Mouse (Mus musculus): ENCODE results near the gene Noxa1. TPM values are rescaled to one million over a fixed set of nuclear protein-coding genes. Genes with fewer than 3 reads are reported as not detected.

Gene Noxa1
- polyA plus RNA-seq (2014; fragmentation: Nextera tagmentation; extraction: Ambion mirVana): 0.29 TPM in 1 of 2 replicates, not detected in the other

DNA sequence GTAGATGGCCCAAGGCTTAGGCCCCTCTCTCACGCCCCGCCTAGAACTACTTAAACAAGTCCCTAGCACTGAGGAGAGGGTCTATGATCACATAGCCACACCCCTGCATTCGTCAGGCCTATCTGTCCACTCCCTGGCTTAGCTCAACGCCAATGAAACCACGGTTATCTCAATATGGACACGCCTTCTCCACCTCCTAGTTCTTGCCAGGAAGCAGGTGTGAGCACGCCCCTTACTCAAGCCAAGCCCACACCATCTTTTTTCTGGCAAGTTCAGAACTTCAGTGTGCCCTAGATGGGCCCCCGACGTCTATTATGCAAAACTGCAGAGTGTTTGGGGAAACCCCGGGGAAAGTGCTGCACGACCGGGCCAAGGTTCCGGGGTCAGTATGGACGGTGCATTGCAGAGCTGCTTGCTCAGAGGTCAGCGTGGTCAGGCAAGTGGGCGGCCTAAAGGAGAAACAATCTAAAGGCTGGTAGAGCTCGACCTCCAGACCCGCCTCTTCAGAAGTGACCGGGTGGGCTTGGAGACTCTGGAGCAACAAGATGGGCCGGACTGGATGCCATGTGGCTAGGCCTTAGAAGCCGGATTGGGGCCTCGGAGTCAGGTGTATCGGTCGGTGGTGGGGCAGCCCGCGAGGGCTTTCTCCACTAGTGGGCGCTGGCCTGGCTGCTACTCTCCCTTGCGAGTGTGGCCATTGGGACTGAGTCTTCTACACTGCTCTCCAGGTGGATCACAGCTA is at the start of gene Noxa1:
TSS of gene Noxa1 (minus strand) at position 41 of the 742 bp plus-strand sequence.
- ATAC-seq (ENCODE audit: insufficient read depth, low FRiP score, low TSS enrichment): 0 out of 2 replicates have a peak, but pooled peaks have one; percentile 26
- Histone ChIP-seq H3K9me3 (ENCODE audit: control insufficient read depth, low read length) (no peaks in the 10 kb centered on the region), H3K9ac (ENCODE audit: low read length) (no peak within 1 kb of the TSS), H3K36me3 (ENCODE audit: control insufficient read depth, insufficient read depth, low read length) (no peaks in the 10 kb centered on the region), H3K4me2 (ENCODE audit: low read depth) (peak within 1 kb of the TSS; percentile 32), H3K27me3 (ENCODE audit: control insufficient read depth, insufficient read depth, low read length) (no peaks in the 10 kb centered on the region; the same call in 1 of the 2 replicates), H3K4me3 (ENCODE audit: low read depth, low read length) (no peak within 1 kb of the TSS), H3K4me1 (ENCODE audit: control insufficient read depth, insufficient read depth, low read length) (peaks cover 3% of the 10 kb centered on the region; the same call in 1 of the 2 replicates), H3K27ac (ENCODE audit: low read depth, low read length) (no peak within 1 kb of the TSS)
- DNase-seq (ENCODE audit: low spot score): peak; percentile 20
- WGBS: 43% methylated on average over 28 of the region's 28 CpGs

DNA sequence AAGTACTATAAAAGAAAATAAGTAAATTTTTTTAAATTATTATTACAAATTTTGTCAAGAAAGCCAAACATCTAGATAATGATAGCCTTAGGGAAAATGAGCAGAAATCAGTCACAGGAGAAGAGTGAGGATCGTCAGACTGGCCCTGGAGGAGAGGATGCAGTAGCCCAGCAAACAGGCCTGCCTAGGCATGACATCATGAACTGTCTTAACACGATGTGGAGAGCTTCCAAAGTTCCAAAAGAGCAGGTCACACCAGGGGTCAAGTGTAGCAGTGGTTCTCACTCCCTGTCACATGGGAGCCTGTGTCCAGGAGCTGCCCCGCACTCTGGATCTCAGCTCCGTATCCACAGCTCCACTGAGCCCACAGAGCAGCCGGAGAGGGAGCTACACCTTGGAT is 47.0 kb upstream of the Noxa1 start:
- Histone ChIP-seq H3K27ac (ENCODE audit: low read depth, low read length) (no peak overlapping the region), H3K4me1 (ENCODE audit: control insufficient read depth, insufficient read depth, low read length) (no peaks in the 10 kb centered on the region), H3K9ac (ENCODE audit: low read length) (no peak overlapping the region), H3K4me3 (ENCODE audit: low read depth, low read length) (no peak overlapping the region), H3K36me3 (ENCODE audit: control insufficient read depth, insufficient read depth, low read length) (no peaks in the 10 kb centered on the region), H3K9me3 (ENCODE audit: control insufficient read depth, low read length) (no peaks in the 10 kb centered on the region), H3K27me3 (ENCODE audit: control insufficient read depth, insufficient read depth, low read length) (no peaks in the 10 kb centered on the region), H3K4me2 (ENCODE audit: low read depth) (no peak overlapping the region)
- no peak for DNase-seq (ENCODE audit: low spot score)
- WGBS: 87% methylated on average over 5 of the region's 5 CpGs
- no peak for ATAC-seq (ENCODE audit: insufficient read depth, low FRiP score, low TSS enrichment)

DNA sequence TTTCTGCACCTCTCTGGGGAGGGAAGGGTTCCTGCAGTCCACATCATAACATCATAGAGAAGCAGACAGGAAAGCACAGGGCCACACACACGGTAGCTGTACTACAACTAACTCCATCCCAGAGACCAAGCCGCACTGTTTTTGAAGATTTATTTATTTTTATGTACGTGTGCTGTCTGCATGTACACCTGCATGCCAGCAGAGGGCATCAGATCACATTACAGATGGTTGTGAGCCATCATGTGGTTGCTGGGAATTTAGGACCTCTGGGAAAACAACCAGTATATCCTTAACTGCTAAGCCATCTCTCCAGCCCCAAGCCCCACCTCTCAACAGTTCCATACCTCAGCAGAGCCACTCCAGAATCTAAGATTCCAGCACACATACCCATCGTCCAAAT is 46.2 kb upstream of the Noxa1 start:
- ATAC-seq (ENCODE audit: insufficient read depth, low FRiP score, low TSS enrichment) (no peak), DNase-seq (ENCODE audit: low spot score) (no peak)
- H3K9ac ChIP-seq (ENCODE audit: low read length): no peak overlapping the region
- H3K4me3 ChIP-seq (ENCODE audit: low read depth, low read length): no peak overlapping the region
- no peaks in the 10 kb centered on the region for H3K9me3 ChIP-seq (ENCODE audit: control insufficient read depth, low read length)
- 69% methylated on average over 4 of the region's 4 CpGs for WGBS
- no peaks in the 10 kb centered on the region for H3K4me1 ChIP-seq (ENCODE audit: control insufficient read depth, insufficient read depth, low read length)
- H3K36me3 ChIP-seq (ENCODE audit: control insufficient read depth, insufficient read depth, low read length): no peaks in the 10 kb centered on the region
- H3K27ac ChIP-seq (ENCODE audit: low read depth, low read length): no peak overlapping the region
- H3K4me2 ChIP-seq (ENCODE audit: low read depth): no peak overlapping the region
- no peaks in the 10 kb centered on the region for H3K27me3 ChIP-seq (ENCODE audit: control insufficient read depth, insufficient read depth, low read length)

DNA sequence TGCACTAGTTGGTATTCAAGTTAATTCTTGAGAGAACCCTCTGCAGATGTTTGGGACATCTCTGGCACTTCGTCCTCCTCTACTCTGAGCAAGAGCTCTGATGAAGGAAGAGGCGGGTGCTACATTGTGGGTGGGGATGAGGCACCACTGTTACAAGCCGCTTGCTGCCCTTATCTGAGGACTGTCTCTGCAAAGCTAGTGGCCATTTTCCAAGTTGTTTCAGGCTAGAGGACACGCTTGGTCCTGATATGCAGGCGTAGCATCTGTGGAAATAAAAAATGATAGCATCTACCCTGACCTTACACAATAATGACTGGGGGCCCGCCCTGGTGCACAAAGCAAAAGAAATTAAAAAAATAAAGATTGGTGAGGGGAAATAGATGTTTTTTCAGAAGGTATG is 42.9 kb upstream of the Noxa1 start:
- Histone ChIP-seq H3K36me3 (ENCODE audit: control insufficient read depth, insufficient read depth, low read length) (no peaks in the 10 kb centered on the region), H3K27ac (ENCODE audit: low read depth, low read length) (no peak overlapping the region), H3K4me1 (ENCODE audit: control insufficient read depth, insufficient read depth, low read length) (no peaks in the 10 kb centered on the region), H3K4me3 (ENCODE audit: low read depth, low read length) (no peak overlapping the region), H3K9me3 (ENCODE audit: control insufficient read depth, low read length) (no peaks in the 10 kb centered on the region), H3K4me2 (ENCODE audit: low read depth) (no peak overlapping the region), H3K9ac (ENCODE audit: low read length) (no peak overlapping the region), H3K27me3 (ENCODE audit: control insufficient read depth, insufficient read depth, low read length) (no peaks in the 10 kb centered on the region)
- no peak for ATAC-seq (ENCODE audit: insufficient read depth, low FRiP score, low TSS enrichment)
- 80% methylated on average over 6 of the region's 6 CpGs for WGBS
- DNase-seq (ENCODE audit: low spot score): no peak

DNA sequence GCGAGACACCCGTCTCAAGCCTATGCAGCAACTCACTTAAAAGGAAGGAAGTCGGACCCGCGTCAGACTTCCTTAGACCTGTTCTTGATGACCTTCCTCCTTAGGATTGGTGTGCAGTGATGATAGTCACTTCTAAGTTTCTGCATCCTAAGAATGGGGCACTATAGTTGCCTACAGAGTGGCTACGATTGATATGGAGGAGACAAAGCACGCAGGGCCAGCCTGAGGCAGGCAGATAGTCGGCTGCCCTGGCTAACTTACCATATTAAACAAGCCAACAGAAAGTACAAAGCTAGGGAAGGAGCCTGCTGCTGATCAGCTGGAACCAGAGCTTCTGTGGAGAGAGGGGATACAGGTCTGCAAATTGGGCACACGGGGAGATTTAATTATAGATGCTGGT is 36.7 kb upstream of the Noxa1 start:
- Histone ChIP-seq H3K4me2 (ENCODE audit: low read depth) (no peak overlapping the region), H3K9ac (ENCODE audit: low read length) (no peak overlapping the region), H3K4me3 (ENCODE audit: low read depth, low read length) (no peak overlapping the region), H3K27ac (ENCODE audit: low read depth, low read length) (no peak overlapping the region), H3K4me1 (ENCODE audit: control insufficient read depth, insufficient read depth, low read length) (peaks cover 16% of the 10 kb centered on the region), H3K36me3 (ENCODE audit: control insufficient read depth, insufficient read depth, low read length) (no peaks in the 10 kb centered on the region), H3K9me3 (ENCODE audit: control insufficient read depth, low read length) (no peaks in the 10 kb centered on the region), H3K27me3 (ENCODE audit: control insufficient read depth, insufficient read depth, low read length) (no peaks in the 10 kb centered on the region)
- DNase-seq (ENCODE audit: low spot score) (no peak), ATAC-seq (ENCODE audit: insufficient read depth, low FRiP score, low TSS enrichment) (no peak)
- 83% methylated on average over 9 of the region's 9 CpGs for WGBS

DNA sequence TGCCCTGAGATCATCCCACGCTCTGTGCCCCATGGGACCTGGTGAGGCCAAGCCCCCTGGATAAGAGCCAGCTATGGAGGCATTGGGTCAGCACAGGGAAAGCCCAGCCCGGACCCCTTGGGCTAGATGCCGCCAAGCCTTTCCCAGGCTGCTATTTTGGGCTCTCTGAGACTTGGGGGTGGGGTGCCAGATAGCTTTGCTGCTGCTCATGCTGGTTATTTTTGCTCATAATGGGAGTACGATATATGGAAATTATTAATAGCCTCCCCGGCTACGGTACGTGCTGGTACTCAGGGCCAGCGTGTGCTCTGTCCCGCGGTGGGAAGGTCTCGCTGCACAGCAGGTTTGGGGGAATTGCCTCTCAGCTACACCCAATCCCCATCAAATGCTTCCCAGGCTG is 33.1 kb upstream of the Noxa1 start:
- Histone ChIP-seq H3K4me3 (ENCODE audit: low read depth, low read length) (no peak overlapping the region), H3K36me3 (ENCODE audit: control insufficient read depth, insufficient read depth, low read length) (no peaks in the 10 kb centered on the region), H3K4me1 (ENCODE audit: control insufficient read depth, insufficient read depth, low read length) (peaks cover 27% of the 10 kb centered on the region), H3K9ac (ENCODE audit: low read length) (no peak overlapping the region), H3K9me3 (ENCODE audit: control insufficient read depth, low read length) (no peaks in the 10 kb centered on the region), H3K27ac (ENCODE audit: low read depth, low read length) (no peak overlapping the region), H3K27me3 (ENCODE audit: control insufficient read depth, insufficient read depth, low read length) (no peaks in the 10 kb centered on the region), H3K4me2 (ENCODE audit: low read depth) (no peak overlapping the region)
- DNase-seq (ENCODE audit: low spot score): no peak
- WGBS: 83% methylated on average over 11 of the region's 11 CpGs
- ATAC-seq (ENCODE audit: insufficient read depth, low FRiP score, low TSS enrichment): no peak

DNA sequence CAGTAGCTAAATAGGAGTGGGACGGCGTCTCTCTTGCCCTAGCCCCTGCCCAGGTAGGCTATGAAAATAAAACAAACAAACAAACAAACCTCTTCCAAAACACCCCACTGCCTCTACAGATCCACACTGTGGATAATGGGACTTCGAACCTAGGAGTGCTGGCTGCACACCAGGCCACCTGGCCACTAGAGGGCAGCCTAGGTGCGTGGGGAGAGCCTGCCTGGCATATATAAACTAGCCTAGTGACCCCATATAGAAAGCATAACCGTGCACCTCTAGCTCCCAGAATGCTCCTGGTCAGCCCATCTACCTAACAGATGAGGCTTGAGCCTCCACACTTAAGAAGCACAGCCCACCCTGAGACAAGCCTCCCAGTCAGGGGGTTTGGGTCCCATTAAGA is 32.3 kb upstream of the Noxa1 start:
- Histone ChIP-seq H3K4me1 (ENCODE audit: control insufficient read depth, insufficient read depth, low read length) (peaks cover 27% of the 10 kb centered on the region), H3K4me2 (ENCODE audit: low read depth) (no peak overlapping the region), H3K36me3 (ENCODE audit: control insufficient read depth, insufficient read depth, low read length) (no peaks in the 10 kb centered on the region), H3K27ac (ENCODE audit: low read depth, low read length) (peak overlapping the region; percentile 99), H3K9ac (ENCODE audit: low read length) (no peak overlapping the region; the same call in 1 of the 2 replicates), H3K9me3 (ENCODE audit: control insufficient read depth, low read length) (no peaks in the 10 kb centered on the region), H3K4me3 (ENCODE audit: low read depth, low read length) (no peak overlapping the region), H3K27me3 (ENCODE audit: control insufficient read depth, insufficient read depth, low read length) (no peaks in the 10 kb centered on the region)
- no peak for ATAC-seq (ENCODE audit: insufficient read depth, low FRiP score, low TSS enrichment)
- 43% methylated on average over 5 of the region's 5 CpGs for WGBS
- DNase-seq (ENCODE audit: low spot score): peak; percentile 62

DNA sequence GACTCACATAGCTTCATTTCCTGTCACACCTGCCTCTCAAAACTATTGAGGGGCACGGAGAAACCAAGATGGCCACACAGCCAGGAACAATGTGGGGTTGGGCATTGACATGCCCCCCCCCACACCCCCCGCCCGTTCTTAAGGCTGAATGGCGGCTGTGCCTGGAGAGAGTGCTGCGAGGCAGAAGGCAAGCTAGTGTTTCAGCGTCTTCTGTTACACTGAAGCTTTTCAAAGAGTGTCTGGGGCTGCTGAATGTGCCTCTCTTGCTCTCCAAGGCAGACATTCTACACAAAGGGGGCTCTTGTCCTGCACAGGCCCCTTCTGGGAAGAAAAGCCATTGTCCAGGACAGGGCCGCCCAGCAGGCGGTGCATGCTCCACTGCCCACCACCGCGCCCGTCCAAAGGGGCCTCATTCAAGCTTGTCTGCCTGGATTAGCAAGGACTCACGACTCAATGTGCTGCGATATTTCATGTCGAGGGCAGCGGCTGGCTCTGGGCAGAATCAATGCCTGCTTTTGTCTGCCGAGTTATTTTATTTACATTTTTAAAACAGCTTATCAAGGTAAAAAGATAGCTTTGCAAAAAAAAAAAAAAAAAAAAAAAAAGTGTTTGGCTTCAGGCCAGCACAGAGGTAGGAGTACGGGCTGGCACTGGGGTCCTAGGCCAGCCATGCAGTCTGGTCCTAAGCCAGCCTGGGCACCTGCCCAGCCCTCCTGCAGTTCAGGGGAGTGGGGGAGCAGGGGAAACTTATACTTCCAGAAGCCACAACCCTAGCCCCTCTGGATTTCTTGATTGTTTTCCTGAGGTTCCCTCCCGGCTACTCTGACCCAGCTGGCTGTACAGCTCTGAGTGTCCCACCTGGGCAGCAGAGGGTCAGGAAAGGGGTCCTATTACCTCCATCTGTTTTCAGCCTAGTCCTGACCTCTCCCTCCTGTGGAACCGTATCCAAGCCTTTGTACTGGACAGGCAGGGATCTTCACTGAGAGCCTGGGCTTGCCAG is 31.4 kb upstream of the Noxa1 start:
- WGBS: 14% methylated on average over 19 of the region's 19 CpGs
- Histone ChIP-seq H3K4me1 (ENCODE audit: control insufficient read depth, insufficient read depth, low read length) (peaks cover 27% of the 10 kb centered on the region), H3K27me3 (ENCODE audit: control insufficient read depth, insufficient read depth, low read length) (no peaks in the 10 kb centered on the region), H3K36me3 (ENCODE audit: control insufficient read depth, insufficient read depth, low read length) (no peaks in the 10 kb centered on the region), H3K27ac (ENCODE audit: low read depth, low read length) (peak overlapping the region; percentile 99), H3K4me2 (ENCODE audit: low read depth) (peak overlapping the region; percentile 14; the same call in 1 of the 2 replicates), H3K4me3 (ENCODE audit: low read depth, low read length) (no peak overlapping the region), H3K9ac (ENCODE audit: low read length) (peak overlapping the region; percentile 26; the same call in 1 of the 2 replicates), H3K9me3 (ENCODE audit: control insufficient read depth, low read length) (no peaks in the 10 kb centered on the region)
- DNase-seq (ENCODE audit: low spot score): peak; percentile 90
- peak; percentile 89 for ATAC-seq (ENCODE audit: insufficient read depth, low FRiP score, low TSS enrichment)
